Mouse (Mus musculus): Measurements from ENCODE around the gene Ccdc66.

- TF ChIP-seq POLR2A (IDR thresholded peaks at IDR 0.05; ENCODE audit: control insufficient read depth, low read depth, low read length) (no peak), CTCF (IDR thresholded peaks at IDR 0.05; ENCODE audit: control insufficient read depth, insufficient read depth, insufficient replicate concordance, low read depth, low read length) (no peak)
Measured at GRCm38 (mm10) chr14:27436116-27436515, 72.1 kb downstream of the Ccdc66 start.
